ENCODE assay signal across 8 mouse cellular contexts in the genomic region with DNA sequence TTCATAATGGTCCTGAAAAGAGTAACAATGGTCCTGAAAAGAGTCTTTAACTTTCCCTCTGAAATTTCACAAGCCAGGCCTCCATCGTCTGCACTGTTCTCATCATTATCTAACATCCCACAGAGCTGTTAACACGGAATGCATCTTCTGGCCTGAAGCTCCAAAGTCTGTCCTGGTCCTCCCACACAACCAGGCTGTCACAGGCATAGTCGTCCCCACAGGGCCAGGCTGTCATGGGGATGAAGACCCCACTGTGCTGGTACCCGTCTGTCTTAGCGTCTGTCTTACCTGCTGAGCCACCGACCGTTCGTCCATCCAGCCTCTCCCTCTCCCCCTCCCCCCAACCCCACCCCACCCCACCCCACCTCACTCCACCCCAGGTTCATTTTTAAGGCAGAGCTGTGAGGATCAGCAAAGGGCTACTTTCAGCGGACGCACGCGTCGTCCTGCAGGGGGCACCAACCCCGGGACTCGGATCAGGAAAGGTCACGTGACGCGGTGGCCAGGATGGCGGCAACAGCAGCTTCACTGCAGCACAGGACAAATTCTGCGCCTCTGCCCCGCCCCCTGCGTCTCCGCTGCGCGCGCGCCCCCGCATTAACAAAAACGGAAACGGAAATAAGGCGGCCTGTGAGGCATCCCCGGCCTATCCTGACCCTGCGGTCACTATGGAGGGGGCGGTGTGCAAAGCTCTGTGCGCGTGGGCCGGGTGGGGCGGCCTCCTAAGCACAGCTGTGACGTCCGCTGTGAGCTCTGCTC. TPM values are rescaled to one million over a fixed set of nuclear protein-coding genes. Genes with fewer than 3 reads are reported as not detected.
A peak's percentile ranks its signal among the peaks of the same experiment; 100 is the strongest.
DNase-seq lines count a peak whose midpoint lies in the region; ATAC-seq lines count a peak whose summit lies in the region.

No protein-coding gene starts in this region.

- peaks cover 12% of the 10 kb centered on the region for H3K36me3 ChIP-seq in intestine, embryonic 15.5 days
- H3K36me3 ChIP-seq in midbrain, embryonic 10.5 days, result peaks cover 30% of the 10 kb centered on the region

- WGBS in intestine, embryonic 15.5 days, result 4% methylated on average over 40 of the region's 40 CpGs
- WGBS in midbrain, embryonic 10.5 days, result 4% methylated on average over 40 of the region's 40 CpGs

- peaks cover 19% of the 10 kb centered on the region for H3K9me3 ChIP-seq in intestine, embryonic 15.5 days
- peaks cover 50% of the 10 kb centered on the region for H3K9me3 ChIP-seq in midbrain, embryonic 10.5 days (replicated peaks)

- peak overlapping the region; percentile 45 for H3K9ac ChIP-seq in intestine, embryonic 15.5 days

- no peaks in the 10 kb centered on the region for H3K27me3 ChIP-seq in intestine, embryonic 15.5 days (replicated peaks)
- no peaks in the 10 kb centered on the region for H3K27me3 ChIP-seq in midbrain, embryonic 10.5 days (ENCODE audit: low read depth, poor library complexity, severe bottlenecking)

- no peaks in the 10 kb centered on the region for H3K4me1 ChIP-seq in intestine, embryonic 15.5 days (replicated peaks)
- H3K4me1 ChIP-seq in midbrain, embryonic 10.5 days, result peaks cover 13% of the 10 kb centered on the region; the same call in 1 of the 2 replicates

- ATAC-seq in intestine, embryonic 15.5 days, result peak; percentile 87

- peak; percentile 88 for DNase-seq in adrenal gland, adult 8-10 months
- DNase-seq in embryo, embryonic 9.5 days (ENCODE audit: extremely low spot score), result peak; percentile 90
- DNase-seq in gastrocnemius, postnatal 36 days, result peak; percentile 81 to 87
- DNase-seq in left cerebral cortex, postnatal 36 days (ENCODE audit: low spot score in 2 of 2), result peak; percentile 72 to 76
- peak; percentile 92 for DNase-seq in midbrain, embryonic 10.5 days (ENCODE audit: low spot score)
- peak; percentile 71 to 75 for DNase-seq in right cerebral cortex, postnatal 36 days (ENCODE audit: low spot score in 2 of 2)
- peak; percentile 90 for DNase-seq in yolk sac, embryonic 10.5 days (ENCODE audit: low spot score)

- H3K4me3 ChIP-seq in intestine, embryonic 15.5 days (replicated peaks), result peak overlapping the region; percentile 58
- H3K4me3 ChIP-seq in midbrain, embryonic 10.5 days, result peak overlapping the region; percentile 72

- H3K4me2 ChIP-seq in intestine, embryonic 15.5 days (replicated peaks), result peak overlapping the region; percentile 82

- H3K27ac ChIP-seq in intestine, embryonic 15.5 days, result peak overlapping the region; percentile 76
- peak overlapping the region; percentile 89 for H3K27ac ChIP-seq in midbrain, embryonic 10.5 days (replicated peaks)

- intact Hi-C loops in gastrocnemius, postnatal 36 days (cut with DNase I), result no loop called here
- intact Hi-C loops in left cerebral cortex, postnatal 36 days (cut with DNase I), result no loop called here

RNA-seq across cellular contexts. Expression of a gene that starts 0.8 kb away (rescaled TPM):
- total RNA-seq in adrenal gland, adult 8-10 months (2022), result 10 to 100 TPM in 1 of 4 experiments, 1 to 10 TPM in 3; 8.8 to 11.5 (median 9.1) TPM
- total RNA-seq in gastrocnemius, postnatal 36 days (2021), result 1 to 10 TPM; 1.2 to 1.3 TPM
- polyA plus RNA-seq in intestine, embryonic 15.5 days (2015; fragmentation: Nextera tagmentation; extraction: Ambion mirVana), result 5.8 and 7.1 TPM in 2 replicates
- total RNA-seq in left cerebral cortex, postnatal 36 days (2021), result 1 to 10 TPM; 3.6 to 3.9 TPM
- 2.0 and 2.3 TPM in 2 replicates for polyA plus RNA-seq in midbrain, embryonic 10.5 days (2016; fragmentation: Nextera tagmentation; extraction: Ambion mirVana)

RNA-seq across cellular contexts. Expression of a gene that starts 22.7 kb away (rescaled TPM):
- not detected for total RNA-seq in adrenal gland, adult 8-10 months (2022)
- not detected for total RNA-seq in gastrocnemius, postnatal 36 days (2021)
- polyA plus RNA-seq in intestine, embryonic 15.5 days (2015; fragmentation: Nextera tagmentation; extraction: Ambion mirVana), result not detected in 2 replicates
- total RNA-seq in left cerebral cortex, postnatal 36 days (2021), result not detected
- not detected in 2 replicates for polyA plus RNA-seq in midbrain, embryonic 10.5 days (2016; fragmentation: Nextera tagmentation; extraction: Ambion mirVana)

RNA-seq across cellular contexts. Expression of a gene that starts 55.8 kb away (rescaled TPM):
- not detected for total RNA-seq in adrenal gland, adult 8-10 months (2022)
- total RNA-seq in gastrocnemius, postnatal 36 days (2021), result not detected
- not detected in 2 replicates for polyA plus RNA-seq in intestine, embryonic 15.5 days (2015; fragmentation: Nextera tagmentation; extraction: Ambion mirVana)
- not detected for total RNA-seq in left cerebral cortex, postnatal 36 days (2021)
- polyA plus RNA-seq in midbrain, embryonic 10.5 days (2016; fragmentation: Nextera tagmentation; extraction: Ambion mirVana), result not detected in 2 replicates

Comparison
In these comparisons a context has a peak if more than half of its experiments do, and no peak if none do; other contexts are left out.
1. Peak in every context shown above with its lines: DNase-seq, ATAC-seq, H3K4me3 ChIP-seq and H3K27ac ChIP-seq.